Mouse (Mus musculus): ENCODE measurements around the gene Kng1. TPM values are rescaled to one million over a fixed set of nuclear protein-coding genes. Genes with fewer than 3 reads are reported as not detected.
"Not testable (repeated sequence)": the region's sequence is repeated elsewhere in the genome, so short reads cannot be mapped to it uniquely, and the experiment has no call there.

Gene Kng1
- polyA plus RNA-seq, 1 experiment from 2014 or later: not detected

DNA sequence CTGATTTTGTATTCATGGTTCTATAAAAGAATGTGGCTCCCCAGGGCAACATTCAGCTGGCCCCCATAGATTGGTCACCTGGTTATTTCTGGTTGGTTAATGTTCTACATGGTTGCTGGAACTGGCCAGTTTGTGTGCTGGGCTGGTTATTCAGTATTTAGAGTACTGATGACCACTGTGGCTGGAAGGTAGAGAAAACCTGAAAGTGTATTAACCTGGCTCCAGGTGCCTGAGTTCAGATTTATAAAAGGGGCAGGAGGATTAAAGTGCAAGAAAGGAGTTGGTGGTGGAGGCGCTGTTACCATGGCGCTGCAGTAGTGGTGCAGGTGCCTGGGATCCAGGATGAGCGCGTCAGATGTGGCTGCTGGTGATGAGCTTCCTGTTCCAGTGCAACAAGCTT is 24.0 kb upstream of the Kng1 start:
- no peaks in the 10 kb centered on the region for H3K9me3 ChIP-seq (replicated peaks; ENCODE audit: control insufficient read depth, low read length, poor library complexity, severe bottlenecking)
- H3K4me3 ChIP-seq (ENCODE audit: low read depth, low read length): no peak overlapping the region
- ATAC-seq: no peak
- no peak overlapping the region for H3K27ac ChIP-seq (ENCODE audit: low read length)
- no peaks in the 10 kb centered on the region for H3K4me1 ChIP-seq (ENCODE audit: control insufficient read depth, insufficient read depth, low read length)
- 92% methylated on average over 4 of the region's 4 CpGs for WGBS
- H3K36me3 ChIP-seq (ENCODE audit: control insufficient read depth, insufficient read depth, low read length): no peaks in the 10 kb centered on the region
- no peaks in the 10 kb centered on the region for H3K27me3 ChIP-seq (ENCODE audit: control insufficient read depth, insufficient read depth, low read depth, low read length)
- no peak overlapping the region for H3K4me2 ChIP-seq (ENCODE audit: low read length)
- H3K9ac ChIP-seq (ENCODE audit: low read depth, low read length): no peak overlapping the region

DNA sequence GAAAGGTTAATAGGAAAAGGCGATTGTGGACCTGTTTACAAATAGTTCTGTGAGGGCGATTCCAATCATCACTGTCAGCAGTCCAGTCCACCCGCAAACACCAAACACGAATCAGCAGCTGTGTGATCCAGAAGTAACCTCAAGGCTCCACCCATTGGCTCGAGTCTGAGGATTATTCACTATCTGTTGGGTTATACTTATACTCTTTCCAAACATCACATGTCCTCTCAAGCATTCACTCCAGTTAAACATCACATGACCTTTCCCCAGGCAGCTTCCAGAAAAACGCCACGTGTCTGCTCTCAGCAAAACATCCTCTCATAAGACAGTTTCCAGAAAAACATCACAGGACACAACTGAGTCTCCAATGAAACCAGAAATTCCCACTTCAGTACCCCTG is 19.9 kb upstream of the Kng1 start:
- H3K4me3 ChIP-seq (ENCODE audit: low read depth, low read length): no peak overlapping the region
- no peaks in the 10 kb centered on the region for H3K4me1 ChIP-seq (ENCODE audit: control insufficient read depth, insufficient read depth, low read length)
- WGBS: 83% methylated on average over 7 of the region's 7 CpGs
- no peak overlapping the region for H3K4me2 ChIP-seq (ENCODE audit: low read length)
- no peaks in the 10 kb centered on the region for H3K27me3 ChIP-seq (ENCODE audit: control insufficient read depth, insufficient read depth, low read depth, low read length)
- H3K36me3 ChIP-seq (ENCODE audit: control insufficient read depth, insufficient read depth, low read length): no peaks in the 10 kb centered on the region
- no peak overlapping the region for H3K27ac ChIP-seq (ENCODE audit: low read length)
- no peak overlapping the region for H3K9ac ChIP-seq (ENCODE audit: low read depth, low read length)
- no peak for ATAC-seq
- no peaks in the 10 kb centered on the region for H3K9me3 ChIP-seq (replicated peaks; ENCODE audit: control insufficient read depth, low read length, poor library complexity, severe bottlenecking)

DNA sequence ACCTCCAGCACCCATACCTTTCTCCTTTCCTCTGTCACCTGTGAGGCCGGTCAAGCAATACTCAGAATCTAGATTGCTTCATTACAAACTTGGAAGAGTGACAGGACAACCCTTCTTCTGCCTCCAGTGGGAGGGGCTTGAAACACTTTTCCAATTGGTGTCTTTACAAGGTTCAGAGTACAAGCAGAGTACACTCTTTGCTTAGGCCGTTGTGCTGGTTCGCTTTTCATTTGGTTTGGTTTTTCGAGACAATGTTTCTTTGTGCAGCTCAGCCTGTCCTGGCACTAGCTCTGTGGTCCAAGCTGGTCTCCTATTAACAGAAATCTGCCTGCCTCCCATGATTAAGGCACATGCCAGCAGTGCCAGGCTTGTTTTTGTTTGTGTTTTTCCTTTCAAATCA is 18.4 kb upstream of the Kng1 start:
- Histone ChIP-seq H3K4me3 (ENCODE audit: low read depth, low read length) (no peak overlapping the region), H3K4me1 (ENCODE audit: control insufficient read depth, insufficient read depth, low read length) (no peaks in the 10 kb centered on the region), H3K9ac (ENCODE audit: low read depth, low read length) (no peak overlapping the region), H3K36me3 (ENCODE audit: control insufficient read depth, insufficient read depth, low read length) (no peaks in the 10 kb centered on the region), H3K9me3 (replicated peaks; ENCODE audit: control insufficient read depth, low read length, poor library complexity, severe bottlenecking) (no peaks in the 10 kb centered on the region), H3K27ac (ENCODE audit: low read length) (no peak overlapping the region), H3K4me2 (ENCODE audit: low read length) (no peak overlapping the region), H3K27me3 (ENCODE audit: control insufficient read depth, insufficient read depth, low read depth, low read length) (no peaks in the 10 kb centered on the region)
- ATAC-seq: no peak
- 84% methylated on average over 4 of the region's 4 CpGs for WGBS

DNA sequence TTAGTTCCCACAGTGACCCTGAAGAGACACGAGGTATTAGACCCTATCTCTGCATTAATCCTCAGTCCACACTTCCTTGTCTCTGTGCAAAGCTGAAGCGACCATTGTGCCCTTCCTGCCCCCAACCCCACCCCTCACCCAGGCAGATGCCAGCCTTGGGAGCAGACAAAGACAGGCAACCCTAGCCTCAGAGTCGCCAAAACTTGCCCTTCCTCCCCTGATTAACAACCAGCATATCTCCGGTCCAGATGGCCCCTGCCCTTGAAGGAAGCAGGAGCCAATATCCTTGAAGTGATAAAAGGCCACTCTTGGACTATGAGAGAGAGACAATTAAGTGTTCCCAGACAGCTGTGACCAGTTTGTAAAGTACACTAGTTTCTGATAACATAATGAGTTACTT is 16.8 kb upstream of the Kng1 start:
- Histone ChIP-seq H3K4me2 (ENCODE audit: low read length) (no peak overlapping the region), H3K27me3 (ENCODE audit: control insufficient read depth, insufficient read depth, low read depth, low read length) (no peaks in the 10 kb centered on the region), H3K4me1 (ENCODE audit: control insufficient read depth, insufficient read depth, low read length) (no peaks in the 10 kb centered on the region), H3K9ac (ENCODE audit: low read depth, low read length) (no peak overlapping the region), H3K27ac (ENCODE audit: low read length) (no peak overlapping the region), H3K4me3 (ENCODE audit: low read depth, low read length) (no peak overlapping the region), H3K9me3 (replicated peaks; ENCODE audit: control insufficient read depth, low read length, poor library complexity, severe bottlenecking) (no peaks in the 10 kb centered on the region), H3K36me3 (ENCODE audit: control insufficient read depth, insufficient read depth, low read length) (no peaks in the 10 kb centered on the region)
- 58% methylated on average over 4 of the region's 4 CpGs for WGBS
- no peak for ATAC-seq

DNA sequence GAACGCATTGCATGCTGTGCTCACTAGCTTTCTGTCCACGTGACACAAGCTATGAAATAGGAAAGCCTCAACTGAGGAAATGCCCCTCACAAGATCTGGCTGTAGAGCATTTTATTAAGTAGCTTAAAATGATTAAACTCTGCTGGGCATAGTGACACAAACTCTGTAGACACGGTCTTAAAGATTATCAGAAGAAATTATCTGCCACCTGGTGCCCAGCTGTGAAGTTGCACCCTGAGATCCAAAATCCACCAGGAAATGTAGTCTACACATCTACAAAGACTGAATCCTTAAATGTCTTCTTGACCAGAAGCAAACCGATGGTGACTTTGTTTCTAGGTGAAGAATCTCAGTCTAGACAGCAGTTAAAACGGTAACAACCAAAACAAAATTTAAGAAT is 11.3 kb upstream of the Kng1 start:
- ATAC-seq: no peak
- Histone ChIP-seq H3K27ac (ENCODE audit: low read length) (no peak overlapping the region), H3K36me3 (ENCODE audit: control insufficient read depth, insufficient read depth, low read length) (no peaks in the 10 kb centered on the region), H3K27me3 (ENCODE audit: control insufficient read depth, insufficient read depth, low read depth, low read length) (no peaks in the 10 kb centered on the region), H3K4me1 (ENCODE audit: control insufficient read depth, insufficient read depth, low read length) (no peaks in the 10 kb centered on the region), H3K4me3 (ENCODE audit: low read depth, low read length) (no peak overlapping the region), H3K9ac (ENCODE audit: low read depth, low read length) (no peak overlapping the region), H3K4me2 (ENCODE audit: low read length) (no peak overlapping the region), H3K9me3 (replicated peaks; ENCODE audit: control insufficient read depth, low read length, poor library complexity, severe bottlenecking) (no peaks in the 10 kb centered on the region)
- WGBS: 66% methylated on average over 5 of the region's 5 CpGs

DNA sequence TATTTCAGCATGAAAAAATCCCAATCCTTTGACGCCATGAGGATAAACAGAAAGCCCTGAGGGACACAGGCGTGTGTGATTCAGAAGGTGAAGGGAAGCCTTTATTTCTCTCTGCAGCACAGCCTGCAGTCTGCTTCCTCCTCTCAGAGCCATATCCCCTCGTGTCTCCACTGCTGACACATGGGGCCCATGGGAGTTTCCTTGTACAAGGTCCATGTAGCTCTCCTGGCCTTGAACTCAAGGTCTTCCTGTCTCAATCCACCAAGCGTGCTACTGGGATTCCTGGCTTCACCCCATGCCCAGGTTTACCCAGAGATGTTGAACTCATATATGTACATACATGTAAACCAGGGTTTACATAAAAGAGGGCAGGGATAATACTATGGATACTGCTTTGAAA is 2.0 kb downstream of the Kng1 start:
- H3K9ac ChIP-seq (ENCODE audit: low read depth, low read length); H3K27ac ChIP-seq (ENCODE audit: low read length); H3K9me3 ChIP-seq (replicated peaks; ENCODE audit: control insufficient read depth, low read length, poor library complexity, severe bottlenecking); H3K36me3 ChIP-seq (ENCODE audit: control insufficient read depth, insufficient read depth, low read length); ATAC-seq; H3K4me3 ChIP-seq (ENCODE audit: low read depth, low read length); H3K4me1 ChIP-seq (ENCODE audit: control insufficient read depth, insufficient read depth, low read length); H3K4me2 ChIP-seq (ENCODE audit: low read length); H3K27me3 ChIP-seq (ENCODE audit: control insufficient read depth, insufficient read depth, low read depth, low read length): not testable (repeated sequence)
- 67% methylated on average over 4 of the region's 4 CpGs for WGBS

DNA sequence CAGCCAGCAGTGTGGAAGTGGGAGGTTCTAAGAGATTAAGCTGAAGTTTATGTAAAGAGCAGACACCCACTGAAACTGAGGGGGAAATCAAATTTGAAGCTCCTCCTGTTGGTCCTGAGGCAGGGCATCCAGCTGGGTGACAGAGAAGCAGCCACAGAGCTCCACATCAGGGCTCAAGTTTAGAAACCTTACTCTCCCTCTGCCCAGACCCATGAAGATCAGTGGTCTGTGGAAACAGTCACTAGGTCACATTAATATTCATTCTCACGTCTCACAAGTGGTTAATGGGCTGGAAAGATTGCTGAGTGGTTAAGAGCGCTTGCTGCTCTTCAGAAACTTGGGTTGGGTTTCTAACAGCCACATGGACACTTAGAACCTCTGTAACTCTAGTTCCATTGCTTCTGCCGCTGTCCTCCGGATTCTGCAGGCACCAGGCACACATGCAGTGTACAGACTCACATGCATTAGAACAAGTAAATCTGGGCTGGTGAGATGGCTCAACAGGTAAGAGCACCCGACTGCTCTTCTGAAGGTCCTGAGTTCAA is 3.2 kb downstream of the Kng1 start:
- WGBS: 79% methylated on average over 5 of the region's 5 CpGs
- not testable (repeated sequence) for H3K9ac ChIP-seq (ENCODE audit: low read depth, low read length)

DNA sequence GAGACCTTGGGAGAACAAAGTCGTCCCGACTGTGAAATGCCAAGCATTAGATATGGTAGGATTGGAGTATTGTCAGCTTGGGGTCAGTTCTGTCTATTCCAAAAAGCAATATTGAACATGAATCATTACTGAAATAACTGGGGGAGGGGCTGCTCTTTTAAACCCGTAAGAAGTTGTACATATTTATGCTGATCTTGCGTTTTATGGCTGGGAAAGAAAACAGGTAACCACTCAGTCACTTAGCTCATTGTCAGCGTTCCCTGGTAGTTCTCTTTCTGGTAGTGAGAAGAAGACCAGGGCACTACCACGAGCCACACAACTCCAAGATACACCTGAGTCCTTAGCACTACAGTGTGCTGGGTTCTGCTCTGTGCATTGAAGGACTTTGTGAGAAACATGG is 19.9 kb downstream of the Kng1 start:
- H3K4me1 ChIP-seq (ENCODE audit: control insufficient read depth, insufficient read depth, low read length); H3K27ac ChIP-seq (ENCODE audit: low read length); H3K4me3 ChIP-seq (ENCODE audit: low read depth, low read length); ATAC-seq; H3K4me2 ChIP-seq (ENCODE audit: low read length); H3K9ac ChIP-seq (ENCODE audit: low read depth, low read length); H3K9me3 ChIP-seq (replicated peaks; ENCODE audit: control insufficient read depth, low read length, poor library complexity, severe bottlenecking); H3K27me3 ChIP-seq (ENCODE audit: control insufficient read depth, insufficient read depth, low read depth, low read length); H3K36me3 ChIP-seq (ENCODE audit: control insufficient read depth, insufficient read depth, low read length): not testable (repeated sequence)
- WGBS: 88% methylated on average over 6 of the region's 6 CpGs

More for the DNA sequence above, 3.2 kb downstream of the Kng1 start:
- not testable (repeated sequence) for H3K27me3 ChIP-seq (ENCODE audit: control insufficient read depth, insufficient read depth, low read depth, low read length); H3K4me3 ChIP-seq (ENCODE audit: low read depth, low read length); H3K36me3 ChIP-seq (ENCODE audit: control insufficient read depth, insufficient read depth, low read length); H3K4me1 ChIP-seq (ENCODE audit: control insufficient read depth, insufficient read depth, low read length); H3K4me2 ChIP-seq (ENCODE audit: low read length); H3K27ac ChIP-seq (ENCODE audit: low read length); ATAC-seq; H3K9me3 ChIP-seq (replicated peaks; ENCODE audit: control insufficient read depth, low read length, poor library complexity, severe bottlenecking)

DNA sequence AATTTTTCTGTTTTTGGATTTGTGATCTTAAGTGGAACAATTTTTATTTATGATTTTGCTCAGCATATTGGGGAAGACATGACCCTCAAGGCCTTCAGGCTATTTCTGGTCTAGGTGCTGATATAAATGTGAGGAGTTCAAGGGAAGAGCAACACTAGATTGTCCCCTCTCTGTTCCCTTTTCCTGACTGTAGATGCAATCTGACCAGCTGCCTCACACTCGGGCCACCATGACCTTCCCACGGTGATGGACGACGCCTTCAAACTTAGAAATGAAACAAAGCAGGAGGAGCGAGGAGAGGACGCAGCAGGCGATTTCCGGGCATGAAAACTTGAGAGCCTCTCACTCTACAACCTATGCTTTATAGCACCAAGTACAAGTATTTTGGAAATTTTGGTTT is 29.5 kb downstream of the Kng1 start:
- not testable (repeated sequence) for H3K4me1 ChIP-seq (ENCODE audit: control insufficient read depth, insufficient read depth, low read length); H3K9me3 ChIP-seq (replicated peaks; ENCODE audit: control insufficient read depth, low read length, poor library complexity, severe bottlenecking); H3K27ac ChIP-seq (ENCODE audit: low read length); ATAC-seq; H3K36me3 ChIP-seq (ENCODE audit: control insufficient read depth, insufficient read depth, low read length); H3K4me2 ChIP-seq (ENCODE audit: low read length); H3K9ac ChIP-seq (ENCODE audit: low read depth, low read length); H3K27me3 ChIP-seq (ENCODE audit: control insufficient read depth, insufficient read depth, low read depth, low read length); H3K4me3 ChIP-seq (ENCODE audit: low read depth, low read length)
- 82% methylated on average over 8 of the region's 8 CpGs for WGBS

DNA sequence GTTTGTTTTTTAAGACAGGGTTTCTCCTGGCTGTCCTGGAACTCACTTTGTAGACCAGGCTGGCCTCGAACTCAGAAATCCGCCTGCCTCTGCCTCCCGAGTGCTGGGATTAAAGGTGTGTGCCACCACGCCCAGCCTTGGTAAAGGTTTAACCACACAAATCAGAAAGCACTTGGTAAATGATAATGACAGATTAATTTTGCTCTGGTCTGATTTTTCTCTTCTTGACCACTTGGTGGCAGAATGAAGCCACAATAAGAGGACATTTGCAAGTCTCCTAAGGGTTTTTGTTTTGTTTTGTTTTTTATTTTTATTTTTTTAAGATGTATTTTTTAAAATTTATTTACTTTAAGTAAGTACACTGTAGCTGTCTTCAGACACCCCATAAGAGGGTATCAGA is 30.0 kb downstream of the Kng1 start:
- not testable (repeated sequence) for H3K4me1 ChIP-seq (ENCODE audit: control insufficient read depth, insufficient read depth, low read length); ATAC-seq; H3K9ac ChIP-seq (ENCODE audit: low read depth, low read length); H3K27ac ChIP-seq (ENCODE audit: low read length); H3K4me3 ChIP-seq (ENCODE audit: low read depth, low read length); H3K4me2 ChIP-seq (ENCODE audit: low read length); H3K9me3 ChIP-seq (replicated peaks; ENCODE audit: control insufficient read depth, low read length, poor library complexity, severe bottlenecking); H3K36me3 ChIP-seq (ENCODE audit: control insufficient read depth, insufficient read depth, low read length); H3K27me3 ChIP-seq (ENCODE audit: control insufficient read depth, insufficient read depth, low read depth, low read length)
- 54% methylated on average over 4 of the region's 4 CpGs for WGBS
